Mouse (Mus musculus) mesoderm, embryonic 11.5 days (tissue): Measurements from ENCODE around the gene Eef1akmt4.
"Not testable (repeated sequence)": the region's sequence is repeated elsewhere in the genome, so short reads cannot be mapped to it uniquely, and the experiment has no call there.

Experiments
- DNase-seq: peaks from one replicate; pipeline ENCODE4 v3.0.0-alpha.2; 2012; ENCODE audit warnings: low read depth, low spot score

Gene Eef1akmt4

DNA sequence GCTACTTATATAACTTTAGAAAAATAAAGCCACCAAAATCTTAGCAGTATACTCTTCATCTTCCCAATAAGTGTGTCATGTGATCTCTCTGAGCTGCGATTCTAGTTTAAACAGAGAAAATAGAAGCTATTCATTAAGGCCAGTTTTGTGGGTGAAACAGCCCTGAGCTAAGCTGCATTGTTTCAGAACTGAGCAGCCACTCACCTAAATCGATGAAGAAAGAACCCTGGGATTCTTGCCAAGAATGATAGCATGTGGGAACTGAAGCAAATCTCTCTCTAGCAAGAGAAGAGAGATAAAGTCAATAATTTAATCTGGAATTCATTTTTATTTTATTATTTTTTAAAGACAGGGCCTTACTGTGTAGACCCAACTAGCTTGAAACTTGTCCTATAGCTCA lies 11.8 kb downstream of the Eef1akmt4 start:
- no peak for DNase-seq

DNA sequence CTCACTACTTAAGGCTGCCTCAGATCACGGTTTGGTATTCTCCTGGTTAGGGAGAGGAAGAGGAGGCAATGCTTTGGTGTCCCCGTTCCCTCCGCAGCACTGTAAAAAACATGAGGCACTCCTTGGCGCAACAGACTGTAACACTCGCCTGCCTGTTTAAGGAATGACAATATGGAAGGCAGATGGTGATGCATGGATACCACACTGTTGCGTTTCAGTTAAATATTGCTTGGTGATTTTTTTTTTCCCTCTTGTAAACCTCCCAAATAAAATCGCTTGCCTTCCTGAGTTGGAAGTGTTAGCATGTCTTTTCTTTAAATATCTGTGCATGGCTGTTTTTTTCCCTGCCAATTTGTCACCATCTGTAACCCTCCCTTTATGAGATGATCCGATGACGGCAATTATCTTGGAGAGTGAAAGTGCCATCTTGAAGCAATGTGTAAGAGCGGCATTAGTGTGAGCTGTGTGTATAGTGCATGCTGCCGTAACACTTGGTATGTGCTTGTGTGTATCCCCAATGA lies 17.5 kb downstream of the Eef1akmt4 start:
- DNase-seq = no peak

DNA sequence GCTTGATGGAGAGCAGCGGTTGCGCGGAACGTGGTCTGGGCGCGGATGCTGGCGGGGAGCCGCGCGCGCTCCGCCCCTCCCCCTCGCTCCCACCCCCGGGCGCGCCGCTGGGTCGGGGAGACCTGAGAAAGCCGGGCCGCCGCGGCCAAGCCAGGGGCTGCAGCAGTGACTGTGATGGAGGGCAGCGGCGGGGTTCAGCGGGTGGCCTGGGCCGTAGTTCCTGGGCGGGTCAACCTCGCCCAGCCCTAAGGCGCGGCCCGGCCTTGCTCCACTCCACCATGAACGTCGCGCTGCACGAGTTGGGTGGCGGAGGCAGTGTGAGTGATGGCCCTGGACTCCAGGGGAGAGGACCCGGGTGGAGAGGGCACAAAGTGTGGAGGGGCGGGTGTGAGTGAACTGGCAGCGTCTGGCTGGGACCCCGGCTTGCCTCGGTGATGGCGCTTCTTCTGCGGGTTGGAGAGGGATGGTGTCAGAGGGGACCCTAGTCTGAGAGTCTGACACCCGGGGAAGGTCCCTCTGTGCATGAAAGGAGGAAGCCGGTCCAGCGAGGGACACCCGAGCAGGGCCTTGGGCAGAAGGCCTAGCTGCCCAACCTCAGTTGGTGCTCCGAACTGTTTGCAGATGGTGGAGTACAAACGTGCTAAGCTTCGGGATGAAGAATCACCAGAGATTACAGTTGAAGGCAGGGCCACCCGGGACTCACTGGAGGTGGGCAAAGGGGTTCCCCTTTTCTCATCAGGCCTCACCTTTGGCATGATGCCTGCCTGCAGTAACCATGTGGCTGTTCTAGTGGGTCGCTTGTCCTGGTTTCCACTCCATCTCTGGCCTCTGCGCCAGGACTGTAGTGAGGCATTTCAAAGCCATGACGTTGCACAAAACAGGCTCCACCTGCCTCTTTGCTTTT lies 18.6 kb downstream of the Eef1akmt4 start, which contains the start of gene Ece2:
TSS of gene Ece2 (plus strand) at position 98 of the 904 bp plus-strand sequence.
- peak; percentile 30 for DNase-seq

DNA sequence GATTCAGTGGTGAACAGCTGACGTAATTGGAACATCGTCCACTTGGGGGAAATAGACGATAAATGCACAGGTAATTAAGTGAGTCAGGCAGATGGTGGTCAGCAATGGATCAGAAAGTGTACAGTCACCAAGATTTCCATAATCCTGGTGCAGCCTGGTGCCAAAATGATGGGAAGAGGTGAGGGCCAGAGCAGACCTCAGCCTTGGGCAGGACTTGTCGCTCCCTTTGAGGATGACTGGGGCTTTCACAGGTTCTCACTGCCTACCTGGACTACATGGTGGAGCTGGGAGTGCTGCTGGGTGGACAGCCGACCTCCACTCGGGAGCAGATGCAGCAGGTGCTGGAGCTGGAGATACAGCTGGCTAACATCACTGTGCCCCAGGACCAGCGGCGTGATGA lies 26.0 kb downstream of the Eef1akmt4 start:
- no peak for DNase-seq

DNA sequence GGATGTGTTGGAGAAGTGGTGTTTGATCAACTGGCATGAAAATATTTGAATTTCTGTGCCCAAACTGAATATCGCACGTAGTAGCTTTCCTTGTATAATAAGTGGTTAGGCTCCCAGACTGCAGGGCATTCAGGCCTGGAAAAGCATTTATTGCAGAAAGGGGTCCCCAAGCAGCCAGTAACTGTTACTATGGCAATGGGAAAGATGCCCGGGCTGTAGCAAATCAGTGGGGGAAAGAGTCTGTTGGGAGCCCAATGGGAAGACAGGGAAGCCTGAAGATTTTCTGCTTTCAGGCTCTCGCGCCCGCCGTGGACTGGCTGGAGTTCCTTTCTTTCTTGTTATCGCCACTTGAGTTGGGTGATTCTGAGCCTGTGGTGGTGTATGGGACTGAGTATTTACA lies 27.0 kb downstream of the Eef1akmt4 start:
- DNase-seq = no peak

DNA sequence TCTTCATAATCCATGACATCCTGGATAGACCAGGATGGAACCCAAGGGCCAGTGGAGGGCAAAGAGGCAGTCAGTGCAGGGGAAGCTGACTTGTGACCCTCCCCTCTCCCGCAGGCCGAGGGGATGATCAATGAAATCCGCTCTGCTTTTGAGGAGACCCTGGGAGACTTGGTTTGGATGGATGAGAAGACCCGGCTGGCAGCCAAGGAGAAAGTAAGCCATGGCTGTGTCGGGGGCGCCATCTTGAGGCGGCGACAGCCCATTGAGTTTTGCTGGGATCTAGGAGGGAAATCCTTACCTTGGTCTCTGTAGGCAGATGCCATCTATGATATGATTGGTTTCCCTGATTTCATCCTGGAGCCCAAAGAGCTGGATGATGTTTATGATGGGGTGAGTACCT lies 30.8 kb downstream of the Eef1akmt4 start:
- DNase-seq = peak; percentile 61

DNA sequence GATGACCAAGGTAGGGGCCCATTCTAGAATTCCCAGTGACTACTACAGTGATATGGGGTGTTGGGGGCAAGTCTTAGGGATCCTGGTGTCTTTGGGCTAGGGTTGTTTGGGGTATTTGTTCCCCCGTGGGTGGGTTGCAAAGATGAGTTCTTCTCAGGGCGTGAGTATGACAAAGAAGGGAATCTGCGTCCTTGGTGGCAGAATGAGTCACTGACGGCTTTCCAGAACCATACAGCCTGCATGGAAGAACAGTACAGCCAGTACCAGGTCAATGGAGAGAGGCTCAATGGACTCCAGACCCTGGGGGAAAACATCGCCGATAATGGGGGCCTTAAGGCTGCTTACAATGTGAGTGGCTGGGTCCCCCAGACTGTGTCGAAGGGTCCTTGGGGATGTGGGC lies 32.5 kb downstream of the Eef1akmt4 start:
- no peak for DNase-seq

DNA sequence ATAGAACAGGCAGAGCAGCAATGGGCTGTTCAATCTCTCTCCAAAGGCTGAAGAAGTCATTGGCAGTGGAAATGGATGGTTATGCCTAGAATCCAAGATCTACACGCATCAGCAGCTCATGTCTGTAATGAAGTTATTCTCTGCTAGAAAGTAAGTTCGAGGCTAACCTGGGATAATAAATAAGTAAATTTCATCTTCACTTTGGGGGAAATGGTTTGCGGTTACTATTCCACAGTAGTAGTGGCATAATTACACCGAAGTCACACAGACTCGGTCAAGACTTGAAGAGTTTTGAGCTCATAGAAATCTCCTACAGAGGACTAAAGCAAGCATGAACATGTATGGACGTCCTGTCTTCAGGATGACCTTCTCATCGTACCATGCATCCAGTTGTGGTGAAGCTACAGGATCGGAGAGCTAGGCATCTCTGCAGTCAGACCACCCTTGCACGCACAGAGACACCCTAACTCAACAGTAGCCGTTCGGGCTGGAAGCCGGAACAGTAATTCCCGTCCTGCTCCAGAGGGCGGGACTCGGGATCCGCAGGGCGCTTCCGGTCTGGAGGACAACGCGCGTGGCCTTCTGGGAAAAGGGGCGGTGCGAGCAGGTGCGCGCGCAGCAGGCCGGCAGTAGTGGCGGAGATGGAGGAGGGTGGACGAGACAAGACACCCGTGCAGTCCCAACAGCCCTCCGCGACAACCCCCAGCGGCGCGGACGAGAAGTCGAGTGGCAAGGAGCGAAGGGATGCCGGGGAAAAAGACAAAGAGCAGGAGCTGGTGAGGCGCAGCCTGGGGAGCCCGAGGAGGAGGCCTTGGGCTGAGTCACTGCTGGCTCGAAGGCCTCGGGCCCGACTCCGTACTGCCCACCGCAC lies 39.9 kb downstream of the Eef1akmt4 start, which contains the start of gene Psmd2:
TSS of gene Psmd2 (plus strand) at position 577 of the 871 bp plus-strand sequence.
- DNase-seq = peak; percentile 95

DNA sequence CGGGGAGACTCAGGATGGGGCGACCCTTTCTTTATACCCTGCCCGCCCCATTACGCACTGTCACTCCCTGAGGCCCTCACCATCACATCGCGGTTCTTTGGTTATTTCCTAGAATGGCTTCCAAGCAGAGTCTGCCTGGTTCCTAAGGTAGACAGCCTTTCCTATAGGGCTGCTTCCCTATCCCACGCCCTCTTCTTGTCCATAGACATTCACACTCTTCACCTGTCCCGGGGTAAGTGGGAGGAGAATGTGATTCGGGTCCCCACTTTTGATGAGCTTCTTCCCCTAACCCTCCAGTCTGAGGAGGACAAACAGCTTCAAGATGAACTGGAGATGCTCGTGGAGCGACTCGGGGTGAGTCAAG lies 40.5 kb downstream of the Eef1akmt4 start:
- no peak for DNase-seq

DNA sequence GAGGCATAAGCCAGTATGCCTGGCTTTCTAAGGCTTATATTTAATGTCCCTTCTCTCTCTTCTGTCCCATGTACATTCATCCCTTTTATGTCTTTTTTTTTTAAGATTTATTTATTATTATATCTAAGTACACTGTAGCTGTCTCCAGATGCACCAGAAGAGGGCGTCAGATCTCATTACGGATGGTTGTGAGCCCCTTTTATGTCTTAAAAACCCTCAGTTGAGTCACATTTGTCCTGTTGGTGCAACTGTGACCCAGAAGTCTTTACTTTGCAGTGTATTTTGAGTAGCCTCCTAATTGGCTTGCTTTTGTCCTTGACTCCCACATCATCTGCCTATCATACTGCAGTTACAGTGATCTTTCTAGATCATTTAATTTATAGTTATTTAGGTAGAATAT lies 41.9 kb downstream of the Eef1akmt4 start:
- no peak for DNase-seq

DNA sequence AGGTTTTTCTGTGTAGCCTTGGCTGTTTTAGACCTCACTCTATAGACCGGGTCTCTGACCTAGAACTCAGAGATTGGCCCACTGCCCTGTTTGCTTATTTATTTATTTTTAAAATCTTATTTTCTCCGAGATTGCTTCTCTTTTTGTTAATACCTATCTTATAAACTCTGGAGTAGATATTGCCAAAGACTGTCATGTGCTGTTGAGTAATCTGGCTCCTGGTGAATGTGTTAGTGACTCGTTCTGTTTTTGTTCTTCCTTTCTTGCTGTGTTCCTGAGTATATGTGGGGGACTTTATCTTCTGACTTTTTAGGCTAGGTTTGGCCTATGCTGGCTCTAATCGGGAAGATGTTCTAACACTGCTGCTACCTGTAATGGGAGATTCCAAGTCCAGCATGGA lies 46.3 kb downstream of the Eef1akmt4 start:
- DNase-seq = no peak

DNA sequence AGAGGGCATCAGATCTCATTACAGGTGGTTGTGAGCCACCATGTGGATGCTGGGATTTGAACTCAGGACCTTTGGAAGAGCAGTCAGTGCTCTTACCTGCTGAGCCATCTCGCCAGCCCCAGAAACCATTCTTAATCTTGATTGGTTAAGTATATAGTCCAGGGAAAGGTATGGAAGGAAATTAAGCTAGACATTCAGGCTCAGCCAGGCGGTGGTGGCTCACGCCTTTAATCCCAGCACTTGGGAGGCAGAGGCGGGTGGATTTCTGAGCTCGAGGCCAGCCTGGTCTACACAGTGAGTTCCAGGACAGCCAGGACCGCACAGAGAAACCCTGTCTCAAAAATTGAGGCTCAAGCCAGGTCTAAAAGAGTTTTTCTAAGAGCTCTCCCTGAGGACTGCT lies 56.6 kb downstream of the Eef1akmt4 start, which contains the start of gene Eif4g1:
TSS of gene Eif4g1 (plus strand) at position 301 of the 400 bp plus-strand sequence.
- not testable (repeated sequence) for DNase-seq
